Mouse (Mus musculus) kidney, adult 2 months (tissue): ENCODE results near the gene Lsamp. TPM values are rescaled to one million over a fixed set of nuclear protein-coding genes. Genes with fewer than 3 reads are reported as not detected.

Experiments used
- DNase-seq: peaks from one replicate; pipeline ENCODE4 v3.0.0; 2021
- H3K27ac ChIP-seq: fragments of 200-500 bp; 2 replicates; pipeline ENCODE4 v1.5.1; 2012; ENCODE audit warnings: low read depth, low read length, control low read depth, inconsistent platforms; ENCODE audit not compliant: insufficient read depth
- H3K27me3 ChIP-seq: fragments of 200-500 bp; replicated peaks from 2 replicates; pipeline ENCODE4 v1.6.1; 2012; ENCODE audit warnings: mild to moderate bottlenecking, moderate library complexity, low read length, inconsistent platforms; ENCODE audit not compliant: control insufficient read depth, insufficient read depth
- H3K36me3 ChIP-seq: fragments of 200-500 bp; 2 replicates; pipeline ENCODE4 v1.6.1; 2012; ENCODE audit warnings: mild to moderate bottlenecking, moderate library complexity, low read length, inconsistent platforms; ENCODE audit not compliant: control insufficient read depth, insufficient read depth
- H3K4me1 ChIP-seq: fragments of 200-500 bp; 2 replicates; pipeline ENCODE4 v1.6.1; 2011; ENCODE audit warnings: low read length; ENCODE audit not compliant: control insufficient read depth, insufficient read depth
- H3K4me3 ChIP-seq: fragments of 200-500 bp; 2 replicates; pipeline ENCODE4 v1.5.1; 2011; ENCODE audit warnings: mild to moderate bottlenecking, low read depth, low read length, control low read depth; ENCODE audit not compliant: insufficient read depth
- CTCF ChIP-seq: fragments of 200-500 bp; conservative IDR thresholded peaks from 2 replicates; pipeline ENCODE4 v1.5.1; 2011; ENCODE audit warnings: low read depth, mild to moderate bottlenecking, control low read depth, low read length, moderate library complexity, mixed read lengths; ENCODE audit not compliant: insufficient read depth, insufficient read length
- POLR2A ChIP-seq: fragments of 200-500 bp; IDR thresholded peaks from one replicate; pipeline ENCODE4 v1.6.1; 2011; ENCODE audit warnings: low read depth, low read length, control low read depth
- WGBS: fragments of 180-500 bp; shearing (Covaris S2); methylation state at CpG from one replicate; pipeline ENCODE4 v1.1.7; 2018; 5-methylcytosine and 5-hydroxymethylcytosine counted together
- polyA plus RNA-seq: library from polyadenylated mRNA; depleted of rRNA; stranded (reverse); fragments of >200 nt; gene quantifications from 2 replicates; pipeline ENCODE4 v1.2.3, GENCODE M21; 2012

Gene Lsamp
- polyA plus RNA-seq, 1 experiment: 0.38 TPM

- Histone ChIP-seq H3K27ac (no peak overlapping the region), H3K36me3 (no peaks in the 10 kb centered on the region), H3K4me3 (no peak overlapping the region), H3K27me3 (no peaks in the 10 kb centered on the region), H3K4me1 (no peaks in the 10 kb centered on the region)
- DNase-seq: no peak
- TF ChIP-seq CTCF: no peak
- no peak for TF ChIP-seq POLR2A
- 11% methylated on average over 6 of the region's 6 CpGs for WGBS
Measured at GRCm38 (mm10) chr16:41533686-41534085, 1549.5 kb downstream of the Lsamp start.

- Histone ChIP-seq H3K4me3 (no peak overlapping the region), H3K27me3 (no peaks in the 10 kb centered on the region), H3K36me3 (no peaks in the 10 kb centered on the region), H3K27ac (no peak overlapping the region), H3K4me1 (no peaks in the 10 kb centered on the region)
- TF ChIP-seq CTCF: no peak
- no peak for TF ChIP-seq POLR2A
- WGBS: 79% methylated on average over 1 of the region's 1 CpGs
- DNase-seq: no peak
Measured at GRCm38 (mm10) chr16:41535806-41536205, 1551.6 kb downstream of the Lsamp start.

- H3K27ac ChIP-seq: no peak overlapping the region
- WGBS: 40% methylated on average over 2 of the region's 2 CpGs
- no peak for TF ChIP-seq POLR2A
- TF ChIP-seq CTCF: no peak; the same call in 1 of the 2 replicates
- H3K36me3 ChIP-seq: no peaks in the 10 kb centered on the region
- H3K4me1 ChIP-seq: no peaks in the 10 kb centered on the region
- H3K27me3 ChIP-seq: no peaks in the 10 kb centered on the region
- H3K4me3 ChIP-seq: no peak overlapping the region
- DNase-seq: no peak
Measured at GRCm38 (mm10) chr16:41542641-41543040, 1558.5 kb downstream of the Lsamp start.

- H3K36me3 ChIP-seq: no peaks in the 10 kb centered on the region
- H3K4me3 ChIP-seq: no peak overlapping the region
- H3K27me3 ChIP-seq: no peaks in the 10 kb centered on the region
- WGBS: 78% methylated on average over 3 of the region's 3 CpGs
- no peak overlapping the region for H3K27ac ChIP-seq
- H3K4me1 ChIP-seq: no peaks in the 10 kb centered on the region
- TF ChIP-seq POLR2A: no peak
- TF ChIP-seq CTCF: no peak
- DNase-seq: no peak
Measured at GRCm38 (mm10) chr16:41551164-41551563, 1567.0 kb downstream of the Lsamp start.

GRCm38 (mm10) chr16:41551851-41552262 lies 1567.7 kb downstream of the Lsamp start:
- no peaks in the 10 kb centered on the region for H3K27me3 ChIP-seq
- TF ChIP-seq POLR2A (no peak), CTCF (no peak)
- 31% methylated on average over 3 of the region's 3 CpGs for WGBS
- DNase-seq: no peak
- no peaks in the 10 kb centered on the region for H3K36me3 ChIP-seq
- H3K4me3 ChIP-seq: no peak overlapping the region
- H3K4me1 ChIP-seq: no peaks in the 10 kb centered on the region
- H3K27ac ChIP-seq: no peak overlapping the region

- Histone ChIP-seq H3K27ac (no peak overlapping the region), H3K36me3 (no peaks in the 10 kb centered on the region), H3K4me3 (no peak overlapping the region), H3K4me1 (no peaks in the 10 kb centered on the region), H3K27me3 (no peaks in the 10 kb centered on the region)
- DNase-seq: no peak
- TF ChIP-seq CTCF (no peak), POLR2A (no peak)
Measured at GRCm38 (mm10) chr16:41557104-41557503, 1572.9 kb downstream of the Lsamp start.

- H3K27me3 ChIP-seq: no peaks in the 10 kb centered on the region
- 24% methylated on average over 2 of the region's 2 CpGs for WGBS
- H3K27ac ChIP-seq: no peak overlapping the region
- no peak overlapping the region for H3K4me3 ChIP-seq
- no peaks in the 10 kb centered on the region for H3K4me1 ChIP-seq
- TF ChIP-seq CTCF: no peak
- TF ChIP-seq POLR2A: no peak
- no peak for DNase-seq
- no peaks in the 10 kb centered on the region for H3K36me3 ChIP-seq
Measured at GRCm38 (mm10) chr16:41565233-41565632, 1581.1 kb downstream of the Lsamp start.
